Mouse (Mus musculus) liver, embryonic 11.5 days (tissue): Measurements from ENCODE around the gene Foxm1. TPM values are rescaled to one million over a fixed set of nuclear protein-coding genes. Genes with fewer than 3 reads are reported as not detected.

Experiments used
- ATAC-seq: fragments of 200-750 bp; cut with Nextera tagmentation; replicated peaks from 2 replicates; pipeline ENCODE4 v1.8.0; 2017; ENCODE audit warnings: moderate number of reproducible peaks, mild to moderate bottlenecking, moderate TSS enrichment, moderate library complexity; ENCODE audit not compliant: low FRiP score
- DNase-seq: peaks from one replicate; pipeline ENCODE4 v3.0.0-alpha.2; 2017; ENCODE audit warnings: low spot score
- H3K27ac ChIP-seq: fragments of 300-500 bp; sonication (generic); 2 replicates; pipeline ENCODE4 v1.5.1; 2014; ENCODE audit warnings: mild to moderate bottlenecking, low read depth, low read length, control low read depth
- H3K27me3 ChIP-seq: fragments of 300-500 bp; sonication (generic); replicated peaks from 2 replicates; pipeline ENCODE4 v1.6.1; 2014; ENCODE audit warnings: low read length, mixed read lengths; ENCODE audit not compliant: control insufficient read depth, insufficient read depth
- H3K36me3 ChIP-seq: fragments of 300-500 bp; sonication (generic); 2 replicates; pipeline ENCODE4 v1.6.1; 2014; ENCODE audit warnings: mild to moderate bottlenecking, low read length, moderate library complexity, mixed read lengths; ENCODE audit not compliant: control insufficient read depth, insufficient read depth
- H3K4me1 ChIP-seq: fragments of 300-500 bp; sonication (generic); replicated peaks from 2 replicates; pipeline ENCODE4 v1.6.1; 2014; ENCODE audit warnings: low read length, mixed read lengths; ENCODE audit not compliant: control insufficient read depth, insufficient read depth
- H3K4me2 ChIP-seq: fragments of 300-500 bp; sonication (generic); 2 replicates; pipeline ENCODE4 v1.6.1; 2014; ENCODE audit warnings: mild to moderate bottlenecking, control low read depth, moderate library complexity
- H3K4me3 ChIP-seq: fragments of 300-500 bp; sonication (generic); 2 replicates; pipeline ENCODE4 v1.5.1; 2014; ENCODE audit warnings: low read depth, low read length, control low read depth
- H3K9ac ChIP-seq: fragments of 300-500 bp; sonication (generic); 2 replicates; pipeline ENCODE4 v1.6.1; 2014; ENCODE audit warnings: low read depth, low read length, control low read depth
- H3K9me3 ChIP-seq: fragments of 300-500 bp; sonication (generic); 2 replicates; pipeline ENCODE4 v1.6.1; 2016; ENCODE audit warnings: low read length, inconsistent platforms, mixed read lengths; ENCODE audit not compliant: control insufficient read depth
- WGBS: fragments of 180-500 bp; shearing (Covaris S2); extraction: QIAGEN DNeasy Blood & Tissue Kit; methylation state at CpG from one replicate; pipeline ENCODE4 v1.1.7; 2014; 5-methylcytosine and 5-hydroxymethylcytosine counted together
- polyA plus RNA-seq: library from polyadenylated mRNA; unstranded; fragments of >200 nt; fragmentation: Nextera tagmentation; extraction: Ambion mirVana; gene quantifications from 2 replicates; pipeline ENCODE4 v1.2.1, GENCODE M21; 2014

The Foxm1 gene
- polyA plus RNA-seq, 1 experiment from 2014 or later = 34.2 TPM

- Histone ChIP-seq H3K27ac (no peak overlapping the region), H3K4me2 (no peak overlapping the region), H3K27me3 (no peaks in the 10 kb centered on the region), H3K4me1 (no peaks in the 10 kb centered on the region), H3K9ac (no peak overlapping the region), H3K9me3 (no peaks in the 10 kb centered on the region), H3K36me3 (peaks cover 31% of the 10 kb centered on the region), H3K4me3 (no peak overlapping the region)
- 87% methylated on average over 7 of the region's 7 CpGs for WGBS
- DNase-seq (no peak), ATAC-seq (no peak)
Measured at GRCm38 (mm10) chr6:128408544-128409125, 45.9 kb downstream of the Foxm1 start.

- Histone ChIP-seq H3K4me3 (no peak overlapping the region), H3K27ac (no peak overlapping the region), H3K27me3 (no peaks in the 10 kb centered on the region), H3K4me2 (no peak overlapping the region), H3K9ac (no peak overlapping the region), H3K4me1 (no peaks in the 10 kb centered on the region), H3K9me3 (no peaks in the 10 kb centered on the region), H3K36me3 (peaks cover 31% of the 10 kb centered on the region)
- no peak for ATAC-seq
- no peak for DNase-seq
- 92% methylated on average over 13 of the region's 13 CpGs for WGBS
Measured at GRCm38 (mm10) chr6:128410305-128410704, 47.5 kb downstream of the Foxm1 start.

- no peaks in the 10 kb centered on the region for H3K9me3 ChIP-seq
- WGBS = 18% methylated on average over 3 of the region's 3 CpGs
- no peaks in the 10 kb centered on the region for H3K27me3 ChIP-seq
- no peak overlapping the region for H3K27ac ChIP-seq
- no peak overlapping the region for H3K4me2 ChIP-seq
- ATAC-seq (peak; percentile 62), DNase-seq (peak; percentile 73)
- H3K9ac ChIP-seq = no peak overlapping the region
- no peaks in the 10 kb centered on the region for H3K4me1 ChIP-seq
- H3K36me3 ChIP-seq = peaks cover 34% of the 10 kb centered on the region
- no peak overlapping the region for H3K4me3 ChIP-seq
Measured at GRCm38 (mm10) chr6:128411115-128411514, 48.3 kb downstream of the Foxm1 start.

GRCm38 (mm10) chr6:128416169-128416568 lies 53.4 kb downstream of the Foxm1 start:
- H3K36me3 ChIP-seq = peaks cover 17% of the 10 kb centered on the region
- no peak for DNase-seq
- WGBS = 82% methylated on average over 5 of the region's 5 CpGs

GRCm38 (mm10) chr6:128418076-128418475 lies 55.3 kb downstream of the Foxm1 start:
- ATAC-seq = no peak
- WGBS = 84% methylated on average over 1 of the region's 1 CpGs
- H3K9me3 ChIP-seq = no peaks in the 10 kb centered on the region
- no peaks in the 10 kb centered on the region for H3K27me3 ChIP-seq
- H3K4me1 ChIP-seq = no peaks in the 10 kb centered on the region
- no peak overlapping the region for H3K4me3 ChIP-seq
- H3K36me3 ChIP-seq = peaks cover 7% of the 10 kb centered on the region; the same call in 1 of the 2 replicates
- no peak overlapping the region for H3K27ac ChIP-seq
- no peak overlapping the region for H3K4me2 ChIP-seq
- no peak for DNase-seq
- no peak overlapping the region for H3K9ac ChIP-seq

More at GRCm38 (mm10) chr6:128416169-128416568, 53.4 kb downstream of the Foxm1 start:
- Histone ChIP-seq H3K27me3 (no peaks in the 10 kb centered on the region), H3K4me1 (no peaks in the 10 kb centered on the region), H3K27ac (no peak overlapping the region), H3K4me2 (no peak overlapping the region), H3K4me3 (no peak overlapping the region), H3K9ac (no peak overlapping the region), H3K9me3 (no peaks in the 10 kb centered on the region)
- ATAC-seq = no peak

- Histone ChIP-seq H3K27me3 (no peaks in the 10 kb centered on the region), H3K4me1 (peaks cover 6% of the 10 kb centered on the region; the same call in 1 of the 2 replicates), H3K4me2 (no peak overlapping the region), H3K4me3 (no peak overlapping the region), H3K36me3 (peaks cover 2% of the 10 kb centered on the region; the same call in 1 of the 2 replicates), H3K27ac (no peak overlapping the region), H3K9me3 (no peaks in the 10 kb centered on the region), H3K9ac (no peak overlapping the region)
- WGBS = 78% methylated on average over 2 of the region's 2 CpGs
- ATAC-seq (no peak), DNase-seq (no peak)
Measured at GRCm38 (mm10) chr6:128421036-128421435, 58.3 kb downstream of the Foxm1 start.

- Histone ChIP-seq H3K4me2 (no peak overlapping the region), H3K27me3 (no peaks in the 10 kb centered on the region), H3K9me3 (no peaks in the 10 kb centered on the region), H3K27ac (no peak overlapping the region), H3K4me3 (no peak overlapping the region), H3K9ac (no peak overlapping the region), H3K36me3 (peaks cover 2% of the 10 kb centered on the region; the same call in 1 of the 2 replicates), H3K4me1 (peaks cover 6% of the 10 kb centered on the region; the same call in 1 of the 2 replicates)
- WGBS = 85% methylated on average over 3 of the region's 3 CpGs
- ATAC-seq = no peak
- DNase-seq = no peak
Measured at GRCm38 (mm10) chr6:128421480-128421879, 58.7 kb downstream of the Foxm1 start.

- Histone ChIP-seq H3K27me3 (no peaks in the 10 kb centered on the region), H3K4me3 (peak overlapping the region; percentile 67), H3K36me3 (peaks cover 4% of the 10 kb centered on the region; the same call in 1 of the 2 replicates), H3K9ac (peak overlapping the region; percentile 84), H3K4me1 (peaks cover 6% of the 10 kb centered on the region; the same call in 1 of the 2 replicates), H3K27ac (peak overlapping the region; percentile 93), H3K9me3 (no peaks in the 10 kb centered on the region), H3K4me2 (peak overlapping the region; percentile 78)
- DNase-seq (no peak), ATAC-seq (peak; percentile 86)
- 32% methylated on average over 15 of the region's 16 CpGs for WGBS
Measured at GRCm38 (mm10) chr6:128423496-128424268, 60.9 kb downstream of the Foxm1 start.
